Mouse (Mus musculus): Measurements from ENCODE around the gene Calr3.

DNA sequence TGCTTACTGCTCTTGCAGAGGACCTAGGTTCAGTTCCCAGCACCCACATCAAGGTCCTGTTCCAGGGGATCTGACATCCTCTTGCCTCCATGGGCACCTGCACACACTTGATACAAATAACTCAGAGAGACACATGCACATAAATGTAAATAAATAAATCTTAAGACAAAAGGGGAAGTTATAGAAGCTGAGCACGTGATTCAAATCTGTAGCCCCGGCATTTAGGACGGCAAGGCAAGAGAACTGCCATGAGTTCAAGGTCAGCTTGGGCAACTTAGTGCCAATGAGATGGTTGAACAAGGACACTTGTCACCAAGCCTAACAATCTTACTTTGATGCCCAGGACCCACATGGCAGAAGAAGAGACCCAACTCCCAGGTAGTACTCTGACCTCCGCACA lies 25.6 kb downstream of the Calr3 start:
- TF ChIP-seq CTCF (IDR thresholded peaks at IDR 0.05; ENCODE audit: extremely low read depth, insufficient read length, insufficient replicate concordance, low read depth, low read length) = no peak
- TF ChIP-seq POLR2A (IDR thresholded peaks at IDR 0.05; ENCODE audit: low read depth, low read length) = no peak
